Mouse (Mus musculus): ENCODE data around the gene Gm5108. TPM values are rescaled to one million over a fixed set of nuclear protein-coding genes. Genes with fewer than 3 reads are reported as not detected.

The Gm5108 gene
- polyA plus RNA-seq, 2 experiments: not detected

GRCm38 (mm10) chr5:67943199-67943598, 1.7 kb downstream of the Gm5108 start:
- ATAC-seq (ENCODE audit: insufficient read depth): no peak
- DNase-seq (ENCODE audit: low read depth in 3 of 3, low spot score in 3 of 3): no peak
- no peak overlapping the region for H3K9ac ChIP-seq (replicated peaks)

GRCm38 (mm10) chr5:67944074-67944785, 2.8 kb downstream of the Gm5108 start:
- H3K36me3 ChIP-seq (replicated peaks; ENCODE audit: control insufficient read depth, insufficient read depth, low read depth): no peaks in the 10 kb centered on the region
- no peak overlapping the region for H3K4me3 ChIP-seq (ENCODE audit: insufficient read depth in 1 of 2, low read depth in 2 of 2, low read length in 2 of 2)
- no peak for DNase-seq (ENCODE audit: low read depth in 3 of 3, low spot score in 3 of 3)
- no peaks in the 10 kb centered on the region for H3K27me3 ChIP-seq (ENCODE audit: control insufficient read depth, insufficient read depth, low read length)
- no peak overlapping the region for H3K9ac ChIP-seq (replicated peaks)
- no peak overlapping the region for H3K27ac ChIP-seq
- no peak for ATAC-seq (ENCODE audit: insufficient read depth)
- H3K4me1 ChIP-seq (replicated peaks; ENCODE audit: control insufficient read depth in 2 of 2, insufficient read depth in 2 of 2, low read length in 1 of 2): peaks cover 0 to 4% of the 10 kb centered on the region in 2 experiments; a peak in 2 of 4 replicates
- H3K4me2 ChIP-seq (ENCODE audit: low read depth): no peak overlapping the region
- TF ChIP-seq CTCF (IDR thresholded peaks at IDR 0.05; ENCODE audit: low read depth) (no peak), EP300 (IDR thresholded peaks at IDR 0.05; ENCODE audit: low read depth) (no peak)
- H3K9me3 ChIP-seq (ENCODE audit: control insufficient read depth, low read length): no peaks in the 10 kb centered on the region
- whole genome bisulfite sequencing (ENCODE audit: insufficient replicate concordance): 73% methylated on average over 1 of the region's 1 CpGs

More at GRCm38 (mm10) chr5:67943199-67943598, 1.7 kb downstream of the Gm5108 start:
- Histone ChIP-seq H3K36me3 (replicated peaks; ENCODE audit: control insufficient read depth, insufficient read depth, low read depth) (no peaks in the 10 kb centered on the region), H3K4me2 (ENCODE audit: low read depth) (no peak overlapping the region), H3K27me3 (ENCODE audit: control insufficient read depth, insufficient read depth, low read length) (no peaks in the 10 kb centered on the region), H3K4me3 (ENCODE audit: insufficient read depth in 1 of 2, low read depth in 2 of 2, low read length in 2 of 2) (no peak overlapping the region), H3K9me3 (ENCODE audit: control insufficient read depth, low read length) (no peaks in the 10 kb centered on the region), H3K27ac (no peak overlapping the region), H3K4me1 (replicated peaks; ENCODE audit: control insufficient read depth in 2 of 2, insufficient read depth in 2 of 2, low read length in 1 of 2) (peaks cover 0 to 4% of the 10 kb centered on the region in 2 experiments; a peak in 2 of 4 replicates)
- TF ChIP-seq CTCF (IDR thresholded peaks at IDR 0.05; ENCODE audit: low read depth): no peak
- TF ChIP-seq EP300 (IDR thresholded peaks at IDR 0.05; ENCODE audit: low read depth): no peak
- WGBS (ENCODE audit: insufficient replicate concordance): 1% methylated on average over 2 of the region's 2 CpGs

GRCm38 (mm10) chr5:67946321-67946720, 4.9 kb downstream of the Gm5108 start, which contains the start of gene Gm21905:
Gm21905 (minus strand) TSS chr5:67946421.
- H3K27me3 ChIP-seq (ENCODE audit: control insufficient read depth, insufficient read depth, low read length): no peaks in the 10 kb centered on the region
- TF ChIP-seq EP300 (IDR thresholded peaks at IDR 0.05; ENCODE audit: low read depth): no peak
- no peak for TF ChIP-seq CTCF (IDR thresholded peaks at IDR 0.05; ENCODE audit: low read depth)
- no peak for DNase-seq (ENCODE audit: low read depth in 3 of 3, low spot score in 3 of 3)
- no peaks in the 10 kb centered on the region for H3K36me3 ChIP-seq (replicated peaks; ENCODE audit: control insufficient read depth, insufficient read depth, low read depth)
- H3K4me2 ChIP-seq (ENCODE audit: low read depth): no peak within 1 kb of the TSS
- H3K27ac ChIP-seq: no peak within 1 kb of the TSS
- no peak within 1 kb of the TSS for H3K4me3 ChIP-seq (ENCODE audit: insufficient read depth in 1 of 2, low read depth in 2 of 2, low read length in 2 of 2)
- H3K9ac ChIP-seq (replicated peaks): no peak within 1 kb of the TSS
- WGBS (ENCODE audit: insufficient replicate concordance): 62% methylated on average over 5 of the region's 5 CpGs
- no peak for ATAC-seq (ENCODE audit: insufficient read depth)
- peaks cover 0 to 4% of the 10 kb centered on the region in 2 experiments; a peak in 2 of 4 replicates for H3K4me1 ChIP-seq (replicated peaks; ENCODE audit: control insufficient read depth in 2 of 2, insufficient read depth in 2 of 2, low read length in 1 of 2)
- H3K9me3 ChIP-seq (ENCODE audit: control insufficient read depth, low read length): no peaks in the 10 kb centered on the region

GRCm38 (mm10) chr5:67947006-67947405, 5.5 kb downstream of the Gm5108 start:
- Histone ChIP-seq H3K4me2 (ENCODE audit: low read depth) (no peak overlapping the region), H3K4me3 (ENCODE audit: insufficient read depth in 1 of 2, low read depth in 2 of 2, low read length in 2 of 2) (no peak overlapping the region), H3K27me3 (ENCODE audit: control insufficient read depth, insufficient read depth, low read length) (no peaks in the 10 kb centered on the region), H3K36me3 (replicated peaks; ENCODE audit: control insufficient read depth, insufficient read depth, low read depth) (no peaks in the 10 kb centered on the region), H3K9me3 (ENCODE audit: control insufficient read depth, low read length) (no peaks in the 10 kb centered on the region), H3K4me1 (replicated peaks; ENCODE audit: control insufficient read depth in 2 of 2, insufficient read depth in 2 of 2, low read length in 1 of 2) (peaks cover 0 to 4% of the 10 kb centered on the region in 2 experiments; a peak in 2 of 4 replicates), H3K27ac (no peak overlapping the region), H3K9ac (replicated peaks) (no peak overlapping the region)
- no peak for TF ChIP-seq CTCF (IDR thresholded peaks at IDR 0.05; ENCODE audit: low read depth)
- TF ChIP-seq EP300 (IDR thresholded peaks at IDR 0.05; ENCODE audit: low read depth): no peak
- no peak for DNase-seq (ENCODE audit: low read depth in 3 of 3, low spot score in 3 of 3)
- no peak for ATAC-seq (ENCODE audit: insufficient read depth)

- H3K9ac ChIP-seq (replicated peaks): no peak overlapping the region
- no peak overlapping the region for H3K4me2 ChIP-seq (ENCODE audit: low read depth)
- H3K27ac ChIP-seq: no peak overlapping the region
- no peak for DNase-seq (ENCODE audit: low read depth in 3 of 3, low spot score in 3 of 3)
- H3K27me3 ChIP-seq (ENCODE audit: control insufficient read depth, insufficient read depth, low read length): no peaks in the 10 kb centered on the region
- no peak for TF ChIP-seq CTCF (IDR thresholded peaks at IDR 0.05; ENCODE audit: low read depth)
- TF ChIP-seq EP300 (IDR thresholded peaks at IDR 0.05; ENCODE audit: low read depth): no peak
- no peak for ATAC-seq (ENCODE audit: insufficient read depth)
- no peak overlapping the region for H3K4me3 ChIP-seq (ENCODE audit: insufficient read depth in 1 of 2, low read depth in 2 of 2, low read length in 2 of 2)
- H3K36me3 ChIP-seq (replicated peaks; ENCODE audit: control insufficient read depth, insufficient read depth, low read depth): no peaks in the 10 kb centered on the region
- H3K9me3 ChIP-seq (ENCODE audit: control insufficient read depth, low read length): no peaks in the 10 kb centered on the region
- WGBS (ENCODE audit: insufficient replicate concordance): 71% methylated on average over 5 of the region's 5 CpGs
- H3K4me1 ChIP-seq (replicated peaks; ENCODE audit: control insufficient read depth in 2 of 2, insufficient read depth in 2 of 2, low read length in 1 of 2): peaks cover 0 to 3% of the 10 kb centered on the region in 2 experiments; a peak in 2 of 4 replicates
Measured at GRCm38 (mm10) chr5:67948074-67948473, 6.6 kb downstream of the Gm5108 start.
